Mouse (Mus musculus) lung, embryonic 16.5 days (tissue): Measurements from ENCODE around the gene Smad3. TPM values are rescaled to one million over a fixed set of nuclear protein-coding genes. Genes with fewer than 3 reads are reported as not detected.
A peak's percentile ranks its signal among the peaks of the same experiment; 100 is the strongest.

Experiments
- ATAC-seq: fragments of 200-750 bp; cut with Nextera tagmentation; 2 replicates; pipeline ENCODE4 v1.8.0; 2017; ENCODE audit warnings: low read depth, mild to moderate bottlenecking, moderate library complexity
- H3K27ac ChIP-seq: fragments of 300-500 bp; sonication (generic); 2 replicates; pipeline ENCODE4 v1.5.1; 2014; ENCODE audit warnings: mild to moderate bottlenecking, control low read depth, low read length
- H3K27me3 ChIP-seq: fragments of 300-500 bp; sonication (generic); 2 replicates; pipeline ENCODE4 v1.6.1; 2014; ENCODE audit warnings: low read depth, low read length, mixed read lengths; ENCODE audit not compliant: control insufficient read depth, insufficient read depth
- H3K36me3 ChIP-seq: fragments of 300-500 bp; sonication (generic); 2 replicates; pipeline ENCODE4 v1.6.1; 2014; ENCODE audit warnings: low read length; ENCODE audit not compliant: control insufficient read depth, insufficient read depth
- H3K4me1 ChIP-seq: fragments of 300-500 bp; sonication (generic); replicated peaks from 2 replicates; pipeline ENCODE4 v1.6.1; 2014; ENCODE audit warnings: low read length, mixed read lengths; ENCODE audit not compliant: control insufficient read depth, insufficient read depth
- H3K4me2 ChIP-seq: fragments of 300-500 bp; sonication (generic); 2 replicates; pipeline ENCODE4 v1.6.1; 2014; ENCODE audit warnings: low read depth, low read length, control low read depth
- H3K4me3 ChIP-seq: fragments of 300-500 bp; sonication (generic); 2 replicates; pipeline ENCODE4 v1.5.1; 2014; ENCODE audit warnings: mild to moderate bottlenecking, low read length, control low read depth
- H3K9ac ChIP-seq: fragments of 300-500 bp; sonication (generic); 2 replicates; pipeline ENCODE4 v1.6.1; 2014; ENCODE audit warnings: low read length, control low read depth
- H3K9me3 ChIP-seq: fragments of 300-500 bp; sonication (generic); 2 replicates; pipeline ENCODE4 v1.6.1; 2016; ENCODE audit warnings: low read length; ENCODE audit not compliant: control insufficient read depth
- WGBS: fragments of 180-500 bp; shearing (Covaris S2); extraction: QIAGEN DNeasy Blood & Tissue Kit; methylation state at CpG from one replicate; pipeline ENCODE4 v1.1.7; 2014; 5-methylcytosine and 5-hydroxymethylcytosine counted together
- polyA plus RNA-seq: library from polyadenylated mRNA; unstranded; fragments of >200 nt; fragmentation: Nextera tagmentation; extraction: Ambion mirVana; gene quantifications from 2 replicates; pipeline ENCODE4 v1.2.1, GENCODE M21; 2015

The Smad3 gene
- polyA plus RNA-seq, 1 experiment from 2014 or later, result 18.0 TPM

- 71% methylated on average over 5 of the region's 5 CpGs for WGBS
- Histone ChIP-seq H3K27ac (no peak overlapping the region), H3K4me3 (no peak overlapping the region), H3K36me3 (no peaks in the 10 kb centered on the region), H3K9ac (no peak overlapping the region), H3K27me3 (no peaks in the 10 kb centered on the region), H3K4me1 (peaks cover 15% of the 10 kb centered on the region), H3K9me3 (no peaks in the 10 kb centered on the region), H3K4me2 (no peak overlapping the region)
- ATAC-seq, result no peak
Observed at GRCm38 (mm10) chr9:63685352-63685751, 72.4 kb downstream of the Smad3 start.

GRCm38 (mm10) chr9:63684277-63684676, 73.5 kb downstream of the Smad3 start:
- WGBS, result 96% methylated on average over 6 of the region's 6 CpGs
- Histone ChIP-seq H3K27ac (no peak overlapping the region), H3K27me3 (no peaks in the 10 kb centered on the region), H3K4me2 (no peak overlapping the region), H3K4me1 (peaks cover 15% of the 10 kb centered on the region), H3K9me3 (no peaks in the 10 kb centered on the region), H3K36me3 (no peaks in the 10 kb centered on the region), H3K9ac (no peak overlapping the region), H3K4me3 (no peak overlapping the region)
- ATAC-seq, result no peak

- Histone ChIP-seq H3K4me3 (no peak overlapping the region), H3K9ac (no peak overlapping the region), H3K9me3 (no peaks in the 10 kb centered on the region), H3K36me3 (no peaks in the 10 kb centered on the region), H3K27me3 (no peaks in the 10 kb centered on the region), H3K4me1 (peaks cover 20% of the 10 kb centered on the region), H3K27ac (no peak overlapping the region), H3K4me2 (no peak overlapping the region)
- ATAC-seq, result no peak
- WGBS, result 82% methylated on average over 2 of the region's 2 CpGs
Observed at GRCm38 (mm10) chr9:63682943-63683342, 74.9 kb downstream of the Smad3 start.

DNA sequence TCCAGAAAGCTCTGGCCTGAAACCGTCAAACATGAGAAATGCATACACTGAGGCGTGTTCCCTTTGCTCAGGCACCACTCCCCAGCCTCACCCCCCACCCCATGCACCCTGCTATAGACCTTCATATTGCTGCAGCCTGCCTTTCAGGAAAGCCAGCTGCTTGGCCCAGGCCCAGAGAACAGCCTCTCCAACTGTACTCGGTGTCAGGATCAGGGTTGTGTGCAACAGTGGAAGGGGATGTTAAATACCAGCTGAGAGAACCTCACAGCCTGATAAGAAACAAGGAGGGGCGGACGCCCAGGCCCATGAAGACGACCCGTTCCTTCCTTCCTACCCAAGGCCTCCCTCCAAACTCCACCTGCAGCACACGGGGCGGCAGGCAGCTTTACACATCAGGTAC, 75.5 kb downstream of the Smad3 start:
- H3K9ac ChIP-seq, result no peak overlapping the region
- no peak overlapping the region for H3K4me3 ChIP-seq
- H3K27ac ChIP-seq, result no peak overlapping the region
- WGBS, result 35% methylated on average over 9 of the region's 9 CpGs
- H3K36me3 ChIP-seq, result no peaks in the 10 kb centered on the region
- H3K4me2 ChIP-seq, result no peak overlapping the region
- no peaks in the 10 kb centered on the region for H3K9me3 ChIP-seq
- no peaks in the 10 kb centered on the region for H3K27me3 ChIP-seq
- peaks cover 23% of the 10 kb centered on the region for H3K4me1 ChIP-seq
- ATAC-seq, result peak; percentile 59

- peaks cover 24% of the 10 kb centered on the region for H3K4me1 ChIP-seq
- 56% methylated on average over 1 of the region's 1 CpGs for WGBS
- no peak overlapping the region for H3K9ac ChIP-seq
- no peaks in the 10 kb centered on the region for H3K9me3 ChIP-seq
- peak overlapping the region; percentile 37 for H3K27ac ChIP-seq
- no peak overlapping the region for H3K4me2 ChIP-seq
- peak; percentile 83 for ATAC-seq
- H3K36me3 ChIP-seq, result no peaks in the 10 kb centered on the region
- no peaks in the 10 kb centered on the region for H3K27me3 ChIP-seq
- no peak overlapping the region for H3K4me3 ChIP-seq
Observed at GRCm38 (mm10) chr9:63678076-63678475, 79.7 kb downstream of the Smad3 start.

DNA sequence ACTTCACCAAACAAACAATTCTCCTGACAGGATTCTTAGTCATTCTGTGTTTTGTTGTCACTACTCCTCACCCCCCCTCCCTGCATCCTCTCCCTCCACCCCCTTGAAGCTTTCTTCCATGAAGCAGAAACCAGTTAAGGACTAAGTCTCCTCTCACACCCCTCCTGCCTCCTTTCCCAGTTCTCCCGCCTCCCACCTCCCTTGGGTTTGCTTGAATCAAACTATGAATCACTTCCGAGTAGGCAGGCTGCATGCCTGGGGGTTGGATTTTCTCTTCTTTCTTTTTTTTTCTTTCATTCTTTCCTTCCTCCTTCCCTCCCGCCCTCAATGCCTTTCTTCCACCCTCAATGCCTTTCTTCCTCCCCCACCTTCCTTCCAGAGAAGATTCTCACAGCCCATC, 80.2 kb downstream of the Smad3 start:
- Histone ChIP-seq H3K36me3 (no peaks in the 10 kb centered on the region), H3K27ac (peak overlapping the region; percentile 37; the same call in 1 of the 2 replicates), H3K4me2 (no peak overlapping the region), H3K9me3 (no peaks in the 10 kb centered on the region), H3K27me3 (no peaks in the 10 kb centered on the region), H3K4me1 (peaks cover 25% of the 10 kb centered on the region), H3K9ac (no peak overlapping the region), H3K4me3 (no peak overlapping the region)
- 28% methylated on average over 3 of the region's 3 CpGs for WGBS
- no peak for ATAC-seq

- Histone ChIP-seq H3K27ac (no peak overlapping the region), H3K4me2 (no peak overlapping the region), H3K27me3 (no peaks in the 10 kb centered on the region), H3K4me1 (peaks cover 24% of the 10 kb centered on the region), H3K9ac (no peak overlapping the region), H3K36me3 (no peaks in the 10 kb centered on the region), H3K4me3 (no peak overlapping the region), H3K9me3 (no peaks in the 10 kb centered on the region)
- 70% methylated on average over 10 of the region's 10 CpGs for WGBS
- ATAC-seq, result no peak
Observed at GRCm38 (mm10) chr9:63674613-63675012, 83.2 kb downstream of the Smad3 start.

DNA sequence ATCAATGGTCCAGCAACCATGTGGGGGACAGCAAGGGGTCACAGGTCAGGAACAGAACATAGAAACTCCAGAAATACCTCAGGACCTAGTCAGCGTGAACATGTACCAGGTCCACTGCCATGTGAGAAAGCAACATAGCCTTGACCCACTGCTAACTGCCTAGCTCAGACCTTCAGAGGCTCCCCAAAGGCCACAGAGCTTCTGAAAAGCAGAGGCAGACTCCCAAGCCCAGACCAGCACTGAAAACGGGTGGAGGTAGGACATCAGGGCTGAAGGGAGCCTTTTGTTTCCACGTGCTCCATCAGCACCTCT, 84.3 kb downstream of the Smad3 start:
- ATAC-seq, result no peak
- Histone ChIP-seq H3K9me3 (no peaks in the 10 kb centered on the region), H3K36me3 (no peaks in the 10 kb centered on the region), H3K27ac (peak overlapping the region; percentile 12; the same call in 1 of the 2 replicates), H3K4me1 (peaks cover 27% of the 10 kb centered on the region), H3K4me3 (no peak overlapping the region), H3K4me2 (no peak overlapping the region), H3K9ac (no peak overlapping the region), H3K27me3 (no peaks in the 10 kb centered on the region)
- 62% methylated on average over 3 of the region's 3 CpGs for WGBS

DNA sequence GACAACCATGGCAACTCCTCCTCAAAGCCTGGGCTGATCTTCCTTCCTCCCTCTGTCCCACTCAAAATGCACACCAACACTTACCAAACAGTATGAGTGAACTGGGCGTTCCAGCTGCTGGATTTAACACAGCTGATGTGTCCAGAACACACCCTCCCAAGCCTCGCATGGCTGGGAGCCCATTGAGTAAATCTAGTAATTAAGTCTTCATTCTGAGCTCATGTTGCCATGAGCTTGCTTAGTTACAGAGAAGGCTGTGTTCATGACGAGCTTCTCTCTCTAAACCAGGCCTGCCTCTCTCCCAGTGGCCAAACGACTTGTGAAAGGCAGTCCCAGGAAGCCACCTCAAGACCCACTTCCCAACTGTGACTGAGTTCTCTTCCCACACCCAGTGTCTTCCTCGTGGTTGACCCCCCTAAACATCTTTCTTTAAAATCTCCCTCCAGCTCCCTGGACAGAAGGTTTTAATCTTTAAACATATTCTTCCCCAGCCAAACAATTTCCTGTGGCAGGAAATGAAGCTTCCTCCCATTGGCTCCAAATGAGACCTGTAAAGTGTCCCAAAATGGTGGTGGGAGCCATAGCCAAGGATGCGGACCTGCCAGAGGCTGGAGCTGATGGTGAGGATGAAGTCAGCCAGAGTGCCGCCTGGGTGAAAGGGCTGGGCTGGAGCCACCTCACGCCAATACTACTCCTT, 84.8 kb downstream of the Smad3 start:
- Histone ChIP-seq H3K9me3 (no peaks in the 10 kb centered on the region), H3K4me1 (peaks cover 27% of the 10 kb centered on the region), H3K27ac (peak overlapping the region; percentile 12; the same call in 1 of the 2 replicates), H3K36me3 (no peaks in the 10 kb centered on the region), H3K4me3 (no peak overlapping the region), H3K4me2 (no peak overlapping the region), H3K27me3 (no peaks in the 10 kb centered on the region), H3K9ac (no peak overlapping the region)
- 54% methylated on average over 8 of the region's 8 CpGs for WGBS
- ATAC-seq, result no peak

- Histone ChIP-seq H3K9me3 (no peaks in the 10 kb centered on the region), H3K27ac (no peak overlapping the region), H3K4me2 (no peak overlapping the region), H3K27me3 (no peaks in the 10 kb centered on the region), H3K4me3 (no peak overlapping the region), H3K36me3 (no peaks in the 10 kb centered on the region), H3K4me1 (peaks cover 49% of the 10 kb centered on the region), H3K9ac (no peak overlapping the region)
- WGBS, result 93% methylated on average over 7 of the region's 7 CpGs
- no peak for ATAC-seq
Observed at GRCm38 (mm10) chr9:63669816-63670215, 88.0 kb downstream of the Smad3 start.
